Mouse (Mus musculus) neural tube, embryonic 11.5 days (tissue): Measurements from ENCODE around the gene Tmem200a. TPM values are rescaled to one million over a fixed set of nuclear protein-coding genes. Genes with fewer than 3 reads are reported as not detected.

Experiments used
- ATAC-seq: fragments of 200-750 bp; cut with Nextera tagmentation; 2 replicates; pipeline ENCODE4 v1.8.0; 2017; ENCODE audit warnings: moderate number of reproducible peaks, mild to moderate bottlenecking, moderate TSS enrichment, moderate library complexity; ENCODE audit not compliant: insufficient read depth, low FRiP score, low TSS enrichment
- DNase-seq: peaks from one replicate; pipeline ENCODE4 v3.0.0-alpha.2; 2015; ENCODE audit warnings: low spot score
- H3K27ac ChIP-seq: fragments of 300-500 bp; sonication (generic); 2 replicates; pipeline ENCODE4 v1.5.1; 2014; ENCODE audit warnings: low read depth, mild to moderate bottlenecking, low read length
- H3K27me3 ChIP-seq: fragments of 300-500 bp; sonication (generic); 2 replicates; pipeline ENCODE4 v1.6.1; 2014; ENCODE audit warnings: mild to moderate bottlenecking, low read length, mixed read lengths; ENCODE audit not compliant: control insufficient read depth, insufficient read depth
- H3K36me3 ChIP-seq: fragments of 300-500 bp; sonication (generic); 2 replicates; pipeline ENCODE4 v1.6.1; 2014; ENCODE audit warnings: mild to moderate bottlenecking, low read length, moderate library complexity, mixed read lengths; ENCODE audit not compliant: control insufficient read depth, insufficient read depth
- H3K4me1 ChIP-seq: fragments of 300-500 bp; sonication (generic); 2 replicates; pipeline ENCODE4 v1.6.1; 2014; ENCODE audit warnings: low read length, mixed read lengths; ENCODE audit not compliant: control insufficient read depth, insufficient read depth
- H3K4me2 ChIP-seq: fragments of 300-500 bp; sonication (generic); 2 replicates; pipeline ENCODE4 v1.6.1; 2014; ENCODE audit warnings: low read depth, mild to moderate bottlenecking, moderate library complexity
- H3K4me3 ChIP-seq: fragments of 300-500 bp; sonication (generic); 2 replicates; pipeline ENCODE4 v1.5.1; 2014; ENCODE audit warnings: low read depth, low read length
- H3K9ac ChIP-seq: fragments of 300-500 bp; sonication (generic); 2 replicates; pipeline ENCODE4 v1.6.1; 2014; ENCODE audit warnings: mild to moderate bottlenecking, low read length
- H3K9me3 ChIP-seq: fragments of 300-500 bp; sonication (generic); 2 replicates; pipeline ENCODE4 v1.6.1; 2016; ENCODE audit warnings: low read length; ENCODE audit not compliant: control insufficient read depth
- WGBS: fragments of 180-500 bp; shearing (Covaris S2); extraction: QIAGEN DNeasy Blood & Tissue Kit; methylation state at CpG from one replicate; pipeline ENCODE4 v1.1.7; 2014; 5-methylcytosine and 5-hydroxymethylcytosine counted together
- polyA plus RNA-seq: library from polyadenylated mRNA; unstranded; fragments of >200 nt; fragmentation: Nextera tagmentation; extraction: Ambion mirVana; gene quantifications from 2 replicates; pipeline ENCODE4 v1.2.1, GENCODE M21; 2014

Gene Tmem200a
- polyA plus RNA-seq, 1 experiment from 2014 or later = 15.0 TPM

DNA sequence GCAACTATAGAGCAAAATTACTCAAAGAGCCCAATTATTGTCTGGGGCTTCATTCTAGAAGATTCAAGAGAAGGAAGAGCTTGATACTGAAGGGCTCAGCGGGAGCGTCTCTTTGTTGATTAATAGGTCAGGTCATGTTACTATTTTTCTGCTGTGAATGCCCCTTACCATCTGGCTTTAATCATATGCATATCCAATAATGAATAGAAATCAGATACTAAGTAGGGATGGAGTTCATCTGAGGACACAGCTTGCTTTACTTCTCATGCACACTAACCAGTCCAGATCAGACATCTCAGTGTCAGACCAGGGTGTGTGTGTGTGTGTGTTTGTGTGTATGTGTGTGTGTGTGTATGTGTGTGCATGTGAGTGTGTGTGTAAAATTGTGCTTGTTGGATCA lies 201.1 kb downstream of the Tmem200a start:
- Histone ChIP-seq H3K9ac (no peak overlapping the region), H3K27me3 (no peaks in the 10 kb centered on the region), H3K4me3 (no peak overlapping the region), H3K27ac (no peak overlapping the region), H3K9me3 (no peaks in the 10 kb centered on the region), H3K4me2 (no peak overlapping the region), H3K4me1 (no peaks in the 10 kb centered on the region), H3K36me3 (no peaks in the 10 kb centered on the region)
- DNase-seq (no peak), ATAC-seq (no peak)
- WGBS = 64% methylated on average over 2 of the region's 2 CpGs

DNA sequence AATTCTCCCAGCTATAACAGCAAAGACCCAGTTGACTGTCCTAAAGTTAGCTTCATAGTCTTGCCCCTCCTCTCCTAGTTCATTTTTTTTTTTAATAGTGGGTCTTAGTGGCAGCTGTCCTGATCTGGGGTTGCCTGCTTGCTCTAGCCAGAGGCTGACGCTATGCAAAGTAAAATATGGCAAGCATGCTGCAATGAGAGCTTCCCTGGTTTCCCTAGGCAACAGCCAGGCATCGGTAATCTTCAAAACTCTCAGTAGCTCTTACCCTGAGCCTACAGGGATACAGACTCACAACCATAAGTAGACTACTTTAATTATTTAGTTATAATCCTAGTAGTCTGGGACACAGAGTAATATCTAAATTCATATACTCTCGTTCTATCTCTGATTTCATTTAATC lies 202.0 kb downstream of the Tmem200a start:
- no peak overlapping the region for H3K9ac ChIP-seq
- H3K4me2 ChIP-seq = no peak overlapping the region
- 66% methylated on average over 3 of the region's 3 CpGs for WGBS
- no peaks in the 10 kb centered on the region for H3K9me3 ChIP-seq
- no peaks in the 10 kb centered on the region for H3K27me3 ChIP-seq
- H3K36me3 ChIP-seq = no peaks in the 10 kb centered on the region
- DNase-seq = no peak
- no peak for ATAC-seq
- H3K27ac ChIP-seq = no peak overlapping the region
- no peaks in the 10 kb centered on the region for H3K4me1 ChIP-seq
- no peak overlapping the region for H3K4me3 ChIP-seq

GRCm38 (mm10) chr10:25868739-25869138 lies 210.1 kb downstream of the Tmem200a start:
- H3K9me3 ChIP-seq = no peaks in the 10 kb centered on the region
- H3K4me1 ChIP-seq = no peaks in the 10 kb centered on the region
- no peak for ATAC-seq
- no peak overlapping the region for H3K4me3 ChIP-seq
- H3K27ac ChIP-seq = no peak overlapping the region
- H3K9ac ChIP-seq = no peak overlapping the region
- H3K27me3 ChIP-seq = no peaks in the 10 kb centered on the region
- DNase-seq = no peak
- no peak overlapping the region for H3K4me2 ChIP-seq
- 80% methylated on average over 6 of the region's 6 CpGs for WGBS
- no peaks in the 10 kb centered on the region for H3K36me3 ChIP-seq

Other genes with a start within 250 kb of the Tmem200a start
- gene Gm9767, start 797 bp downstream of the Tmem200a start, polyA plus RNA-seq = 0.49 and 0.91 TPM in 2 replicates
- gene Samd3, start 150.7 kb upstream of the Tmem200a start, polyA plus RNA-seq = 0.24 TPM in 1 of 2 replicates, not detected in the other